27 mouse cellular contexts compared by ENCODE assay signal in the genomic region with DNA sequence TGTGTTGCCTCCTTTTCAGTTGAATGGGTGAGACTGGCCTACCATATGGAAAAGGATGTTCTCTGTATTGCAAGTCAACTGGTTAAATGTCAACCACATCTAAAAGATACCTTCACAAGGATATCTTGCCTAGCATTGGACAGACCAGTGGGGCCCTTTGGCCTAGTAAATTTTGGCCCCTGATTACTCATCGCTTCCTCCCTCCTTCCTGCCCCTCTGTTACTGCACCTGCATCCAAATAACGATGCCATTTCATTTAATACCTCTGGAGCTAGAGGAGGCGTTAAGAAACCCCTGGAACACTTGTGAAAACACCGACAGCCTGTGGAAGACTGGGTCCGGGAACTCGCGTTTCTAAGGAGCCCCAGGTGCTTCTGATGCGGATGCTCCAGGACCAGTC.
"Had no signal": no experiment of that assay in that cellular context is flagged by ENCODE, and none has a peak within 500 bp of the region (broad histone marks: within the 10 kb centered on the region; RNA-seq: fewer than 3 reads in every experiment).

No protein-coding gene starts in this region.

- H3K27ac ChIP-seq: heart, embryonic 15.5 days; hindbrain, embryonic 10.5 days; hindbrain, embryonic 12.5 days; hindbrain, embryonic 13.5 days; hindbrain, embryonic 14.5 days; hindbrain, embryonic 15.5 days; hindbrain, postnatal 0 days; intestine, embryonic 15.5 days; kidney, embryonic 15.5 days; kidney, postnatal 0 days had no signal

- H3K9me3 ChIP-seq: heart, embryonic 12.5 days; heart, embryonic 15.5 days; hindbrain, embryonic 10.5 days; hindbrain, embryonic 12.5 days; hindbrain, embryonic 13.5 days; hindbrain, embryonic 15.5 days; intestine, embryonic 15.5 days; kidney, embryonic 15.5 days had no signal

- DNase-seq: heart, postnatal 10 days; heart, postnatal 36 days; heart, postnatal 4 days; kidney, adult 11 months; kidney, adult 8-10 months; kidney, postnatal 10 days; kidney, postnatal 14 days; kidney, postnatal 4 days; layer of hippocampus, adult 9-11 months; layer of hippocampus, postnatal 36 days had no signal

- H3K4me2 ChIP-seq: heart, embryonic 11.5 days; heart, embryonic 12.5 days; heart, embryonic 15.5 days; hindbrain, embryonic 12.5 days; hindbrain, embryonic 13.5 days; hindbrain, embryonic 14.5 days; hindbrain, embryonic 15.5 days; intestine, embryonic 15.5 days; kidney, embryonic 15.5 days had no signal

- H3K27me3 ChIP-seq: heart, embryonic 12.5 days; heart, embryonic 15.5 days; hindbrain, embryonic 12.5 days; hindbrain, embryonic 13.5 days; hindbrain, embryonic 15.5 days; intestine, embryonic 15.5 days; kidney, embryonic 15.5 days had no signal

- H3K4me3 ChIP-seq: heart, embryonic 12.5 days; heart, embryonic 15.5 days; hindbrain, embryonic 10.5 days; hindbrain, embryonic 12.5 days; hindbrain, embryonic 13.5 days; hindbrain, embryonic 15.5 days; intestine, embryonic 15.5 days; kidney, embryonic 15.5 days; layer of hippocampus, adult 2 months; left cerebral cortex, adult 2 months had no signal

- H3K9ac ChIP-seq: heart, embryonic 12.5 days; heart, embryonic 15.5 days; hindbrain, embryonic 12.5 days; hindbrain, embryonic 13.5 days; hindbrain, embryonic 14.5 days; hindbrain, embryonic 15.5 days; intestine, embryonic 15.5 days; kidney, embryonic 15.5 days had no signal

- ATAC-seq: hindbrain, embryonic 16.5 days; hindbrain, postnatal 0 days; inflammation-experienced regulatory T-cells, adult 6 months; intestine, embryonic 16.5 days had no signal

- H3K36me3 ChIP-seq: heart, embryonic 15.5 days; hindbrain, embryonic 10.5 days; hindbrain, embryonic 12.5 days; hindbrain, embryonic 13.5 days; hindbrain, embryonic 15.5 days; intestine, embryonic 15.5 days; kidney, embryonic 15.5 days had no signal
